Mouse (Mus musculus): ENCODE measurements around the gene Casc3. TPM values are rescaled to one million over a fixed set of nuclear protein-coding genes. Genes with fewer than 3 reads are reported as not detected.

The Casc3 gene
- polyA plus RNA-seq, 1 experiment: 36.7 TPM

GRCm38 (mm10) chr11:98771844-98772525 is 32.7 kb upstream of the Casc3 start:
- Histone ChIP-seq H3K4me1 (ENCODE audit: control insufficient read depth, insufficient read depth, low read length) (peaks cover 11% of the 10 kb centered on the region), H3K27ac (ENCODE audit: insufficient read depth, low read length) (peak overlapping the region; percentile 90), H3K4me3 (ENCODE audit: insufficient read depth, low read length) (no peak overlapping the region; the same call in 1 of the 2 replicates)
- TF ChIP-seq POLR2A (IDR thresholded peaks at IDR 0.05; ENCODE audit: low read depth, low read length) (no peak), CTCF (IDR thresholded peaks at IDR 0.05; ENCODE audit: borderline replicate concordance, insufficient read depth, low read length) (no peak)

GRCm38 (mm10) chr11:98772667-98773171 is 32.0 kb upstream of the Casc3 start:
- TF ChIP-seq POLR2A (IDR thresholded peaks at IDR 0.05; ENCODE audit: low read depth, low read length) (peak; percentile 20), CTCF (IDR thresholded peaks at IDR 0.05; ENCODE audit: borderline replicate concordance, insufficient read depth, low read length) (no peak)

GRCm38 (mm10) chr11:98773635-98774295 is 30.9 kb upstream of the Casc3 start:
- H3K4me3 ChIP-seq (ENCODE audit: insufficient read depth, low read length): peak overlapping the region; percentile 83
- TF ChIP-seq CTCF (IDR thresholded peaks at IDR 0.05; ENCODE audit: borderline replicate concordance, insufficient read depth, low read length) (no peak), POLR2A (IDR thresholded peaks at IDR 0.05; ENCODE audit: low read depth, low read length) (0 out of 2 replicates have a peak, but pooled peaks have one; percentile 28)
- peaks cover 8% of the 10 kb centered on the region for H3K4me1 ChIP-seq (ENCODE audit: control insufficient read depth, insufficient read depth, low read length)
- H3K27ac ChIP-seq (ENCODE audit: insufficient read depth, low read length): peak overlapping the region; percentile 90

More at GRCm38 (mm10) chr11:98772667-98773171, 32.0 kb upstream of the Casc3 start:
- Histone ChIP-seq H3K27ac (ENCODE audit: insufficient read depth, low read length) (peak overlapping the region; percentile 90), H3K4me3 (ENCODE audit: insufficient read depth, low read length) (peak overlapping the region; percentile 20; the same call in 1 of the 2 replicates), H3K4me1 (ENCODE audit: control insufficient read depth, insufficient read depth, low read length) (peaks cover 11% of the 10 kb centered on the region)

GRCm38 (mm10) chr11:98774582-98775347 is 29.9 kb upstream of the Casc3 start, which contains the start of gene Nr1d1:
Nr1d1 (minus strand) TSS chr11:98775333.
- Histone ChIP-seq H3K27ac (ENCODE audit: insufficient read depth, low read length) (peak within 1 kb of the TSS; percentile 97), H3K4me3 (ENCODE audit: insufficient read depth, low read length) (peak within 1 kb of the TSS; percentile 83), H3K4me1 (ENCODE audit: control insufficient read depth, insufficient read depth, low read length) (peaks cover 8% of the 10 kb centered on the region)
- TF ChIP-seq POLR2A (IDR thresholded peaks at IDR 0.05; ENCODE audit: low read depth, low read length) (peak; percentile 96), CTCF (IDR thresholded peaks at IDR 0.05; ENCODE audit: borderline replicate concordance, insufficient read depth, low read length) (no peak)

- TF ChIP-seq POLR2A (IDR thresholded peaks at IDR 0.05; ENCODE audit: low read depth, low read length): no peak; the same call in 1 of the 2 replicates
- no peak for TF ChIP-seq CTCF (IDR thresholded peaks at IDR 0.05; ENCODE audit: borderline replicate concordance, insufficient read depth, low read length)
- Histone ChIP-seq H3K4me1 (ENCODE audit: control insufficient read depth, insufficient read depth, low read length) (peaks cover 8% of the 10 kb centered on the region), H3K4me3 (ENCODE audit: insufficient read depth, low read length) (peak overlapping the region; percentile 12), H3K27ac (ENCODE audit: insufficient read depth, low read length) (peak overlapping the region; percentile 97)
These were observed 29.2 kb upstream of the Casc3 start for GRCm38 (mm10) chr11:98775348-98776051.

GRCm38 (mm10) chr11:98776052-98776764 is 28.5 kb upstream of the Casc3 start:
- 0 out of 2 replicates have a peak, but pooled peaks have one; percentile 13 for TF ChIP-seq POLR2A (IDR thresholded peaks at IDR 0.05; ENCODE audit: low read depth, low read length)
- no peak for TF ChIP-seq CTCF (IDR thresholded peaks at IDR 0.05; ENCODE audit: borderline replicate concordance, insufficient read depth, low read length)
- Histone ChIP-seq H3K27ac (ENCODE audit: insufficient read depth, low read length) (peak overlapping the region; percentile 97), H3K4me1 (ENCODE audit: control insufficient read depth, insufficient read depth, low read length) (peaks cover 8% of the 10 kb centered on the region), H3K4me3 (ENCODE audit: insufficient read depth, low read length) (peak overlapping the region; percentile 12; the same call in 1 of the 2 replicates)

GRCm38 (mm10) chr11:98776843-98777590 is 27.7 kb upstream of the Casc3 start:
- Histone ChIP-seq H3K4me3 (ENCODE audit: insufficient read depth, low read length) (no peak overlapping the region), H3K4me1 (ENCODE audit: control insufficient read depth, insufficient read depth, low read length) (peaks cover 8% of the 10 kb centered on the region), H3K27ac (ENCODE audit: insufficient read depth, low read length) (peak overlapping the region; percentile 97)
- peak; percentile 64 for TF ChIP-seq POLR2A (IDR thresholded peaks at IDR 0.05; ENCODE audit: low read depth, low read length)
- TF ChIP-seq CTCF (IDR thresholded peaks at IDR 0.05; ENCODE audit: borderline replicate concordance, insufficient read depth, low read length): no peak

- peaks cover 10% of the 10 kb centered on the region for H3K4me1 ChIP-seq (ENCODE audit: control insufficient read depth, insufficient read depth, low read length)
- H3K27ac ChIP-seq (ENCODE audit: insufficient read depth, low read length): no peak overlapping the region
- no peak for TF ChIP-seq POLR2A (IDR thresholded peaks at IDR 0.05; ENCODE audit: low read depth, low read length)
- no peak for TF ChIP-seq CTCF (IDR thresholded peaks at IDR 0.05; ENCODE audit: borderline replicate concordance, insufficient read depth, low read length)
- no peak overlapping the region for H3K4me3 ChIP-seq (ENCODE audit: insufficient read depth, low read length)
These were observed 26.8 kb upstream of the Casc3 start for GRCm38 (mm10) chr11:98777888-98778287.

Data from embryonic fibroblast, embryonic 13.5 days (primary cell).